Mouse (Mus musculus) splenic B cell, adult 2 months (primary cell): ENCODE measurements around the gene Gm3336.

Experiments used
- DNase-seq: peaks from one replicate; pipeline ENCODE4 v3.0.0-alpha.2; 2011; ENCODE audit warnings: low read depth, low spot score
- H3K27me3 ChIP-seq: 2 replicates; pipeline ENCODE4 v1.6.1; 2012; ENCODE audit warnings: mild to moderate bottlenecking, low read length, moderate library complexity, mixed read lengths; ENCODE audit not compliant: control insufficient read depth, poor library complexity, insufficient read depth, severe bottlenecking
- H3K36me3 ChIP-seq: 2 replicates; pipeline ENCODE4 v1.6.1; 2012; ENCODE audit warnings: mild to moderate bottlenecking, low read length, moderate library complexity, mixed read lengths; ENCODE audit not compliant: control insufficient read depth, poor library complexity, insufficient read depth, severe bottlenecking

Gene Gm3336

DNA sequence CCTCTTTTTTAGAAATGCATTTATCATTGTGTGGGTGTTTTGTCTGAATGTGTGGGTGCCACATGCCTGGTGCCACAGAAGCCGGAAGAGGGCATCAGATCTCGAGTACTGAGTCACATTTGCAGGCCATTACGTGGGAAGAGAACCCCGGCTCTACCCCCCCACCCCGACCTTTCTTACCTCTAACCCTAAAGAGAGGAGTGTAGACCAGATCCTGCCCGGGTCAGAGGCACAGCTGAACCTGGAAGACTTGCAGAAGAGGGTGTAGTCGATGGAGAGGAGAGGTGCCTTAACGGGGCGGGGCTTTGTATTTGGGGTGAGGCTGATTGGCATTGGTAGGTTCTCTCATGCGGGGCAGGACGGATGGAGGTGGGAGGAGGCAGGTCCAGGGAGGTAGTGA is 26.5 kb downstream of the Gm3336 start:
- peak; percentile 57 for DNase-seq
- H3K27me3 ChIP-seq: no peaks in the 10 kb centered on the region
- H3K36me3 ChIP-seq: no peaks in the 10 kb centered on the region; the same call in 1 of the 2 replicates

DNA sequence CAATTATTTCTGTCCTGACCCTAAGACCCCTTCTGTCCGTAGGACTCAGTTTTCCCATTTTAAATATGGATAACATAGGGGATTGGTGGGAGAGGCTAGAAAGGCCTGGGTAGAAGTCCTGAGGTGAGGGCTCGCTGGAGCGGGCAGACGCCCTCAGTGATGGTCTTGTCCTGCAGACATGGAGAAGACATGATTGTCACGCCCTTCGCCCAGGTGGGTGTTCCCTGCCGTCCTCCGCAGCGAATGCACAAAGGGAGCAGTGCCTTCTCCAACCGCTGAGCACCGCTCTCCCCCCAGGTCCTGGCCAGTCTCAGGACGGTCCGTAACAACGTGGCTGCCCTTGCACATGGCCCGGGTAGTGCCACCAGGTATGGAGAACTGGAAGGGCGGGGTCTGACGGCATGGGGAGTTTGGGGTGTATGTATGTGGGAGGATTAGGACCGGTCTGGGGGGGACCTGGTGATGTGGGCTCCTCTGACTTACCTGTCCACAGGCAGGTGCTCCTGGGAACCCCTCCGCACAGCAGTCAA is 27.4 kb downstream of the Gm3336 start:
- DNase-seq: no peak
- no peaks in the 10 kb centered on the region for H3K27me3 ChIP-seq

DNA sequence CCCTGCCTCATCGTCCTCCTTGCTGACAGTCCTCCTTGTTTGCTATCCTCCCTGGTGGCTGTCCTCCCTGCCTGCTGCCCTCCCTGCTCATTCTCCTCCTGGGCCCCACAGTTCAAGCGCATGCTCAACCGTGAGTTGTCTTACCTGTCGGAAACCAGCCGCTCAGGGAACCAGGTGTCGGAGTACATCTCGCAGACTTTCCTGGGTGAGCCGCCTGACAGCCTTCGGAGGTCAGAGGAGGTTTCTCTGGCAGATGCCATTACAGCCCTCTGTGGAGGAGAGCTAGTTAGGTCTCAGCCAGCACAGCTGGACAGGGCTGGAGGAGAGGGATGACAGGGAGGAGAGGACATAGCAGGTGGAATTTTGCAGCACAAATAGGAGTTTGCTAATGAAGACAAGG is 28.3 kb downstream of the Gm3336 start:
- DNase-seq: no peak
- H3K27me3 ChIP-seq: no peaks in the 10 kb centered on the region
- no peaks in the 10 kb centered on the region; the same call in 1 of the 2 replicates for H3K36me3 ChIP-seq

More for the DNA sequence above, 27.4 kb downstream of the Gm3336 start:
- H3K36me3 ChIP-seq: no peaks in the 10 kb centered on the region; the same call in 1 of the 2 replicates

DNA sequence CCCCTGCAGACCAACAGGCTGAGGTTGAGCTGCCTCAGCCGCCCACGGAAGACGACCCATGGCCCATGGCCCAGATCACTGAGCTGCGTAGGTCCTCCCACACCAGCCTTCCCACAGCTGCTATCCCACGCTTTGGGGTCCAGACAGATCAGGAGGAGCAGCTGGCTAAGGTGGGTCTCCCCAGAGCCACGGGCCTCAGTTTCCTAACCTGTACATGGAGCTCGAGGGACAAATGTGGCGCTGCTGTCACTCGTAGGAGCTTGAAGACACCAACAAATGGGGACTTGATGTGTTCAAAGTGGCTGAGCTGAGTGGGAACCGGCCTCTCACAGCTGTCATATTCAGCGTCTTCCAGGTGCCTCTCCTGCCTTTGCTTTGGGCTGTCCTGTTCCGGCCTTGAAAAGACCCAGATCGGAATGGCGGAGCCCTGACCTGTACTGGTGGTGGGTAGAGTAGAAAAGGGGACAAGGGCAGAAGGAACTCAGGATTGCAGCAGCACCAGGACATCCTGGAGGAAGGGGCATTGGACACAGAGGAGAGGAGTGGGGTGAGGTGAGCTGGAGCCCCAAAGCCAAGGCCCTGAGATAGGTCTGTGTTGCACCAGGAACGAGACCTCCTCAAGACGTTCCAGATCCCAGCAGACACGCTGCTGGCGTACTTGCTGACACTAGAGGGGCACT is 29.0 kb downstream of the Gm3336 start:
- Histone ChIP-seq H3K36me3 (no peaks in the 10 kb centered on the region; the same call in 1 of the 2 replicates), H3K27me3 (no peaks in the 10 kb centered on the region)
- no peak for DNase-seq

DNA sequence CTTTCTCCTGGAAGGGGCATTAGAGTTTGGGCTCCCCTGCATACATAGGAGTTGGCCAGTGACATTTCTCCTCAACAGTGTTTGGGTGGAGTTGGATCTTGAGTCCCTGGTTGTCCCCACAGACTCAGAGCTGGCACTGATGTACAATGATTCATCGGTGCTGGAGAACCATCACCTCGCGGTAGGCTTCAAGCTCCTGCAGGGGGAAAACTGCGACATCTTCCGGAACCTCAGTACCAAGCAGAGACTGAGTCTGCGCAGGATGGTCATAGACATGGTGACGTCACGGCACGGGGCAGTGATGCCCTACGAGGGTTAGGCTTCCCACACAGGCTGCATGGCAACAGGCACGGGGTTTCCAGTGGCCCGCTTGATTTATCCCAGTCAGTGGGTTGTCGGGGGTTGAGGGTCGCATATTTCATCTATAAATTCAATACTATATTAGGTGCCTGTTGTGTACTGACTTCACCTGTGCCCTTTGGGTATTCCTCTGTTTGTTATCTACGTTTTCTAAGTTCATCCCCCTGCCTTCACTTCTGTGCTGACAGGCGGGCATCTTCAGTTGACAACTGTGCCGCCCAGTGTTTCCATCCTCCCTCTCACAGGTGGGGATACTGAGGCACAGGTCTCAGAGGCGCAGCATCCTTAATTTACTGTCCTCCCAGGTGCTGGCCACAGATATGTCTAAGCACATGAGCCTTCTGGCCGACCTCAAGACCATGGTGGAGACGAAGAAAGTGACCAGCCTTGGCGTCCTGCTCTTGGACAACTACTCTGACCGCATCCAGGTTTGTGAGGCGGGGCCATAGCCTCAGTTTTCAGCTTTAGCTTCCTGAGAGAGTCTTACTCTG is 30.1 kb downstream of the Gm3336 start:
- no peaks in the 10 kb centered on the region; the same call in 1 of the 2 replicates for H3K36me3 ChIP-seq
- H3K27me3 ChIP-seq: no peaks in the 10 kb centered on the region
- no peak for DNase-seq

GRCm38 (mm10) chr8:70749097-70749674 is 30.8 kb downstream of the Gm3336 start:
- no peaks in the 10 kb centered on the region for H3K27me3 ChIP-seq
- no peak for DNase-seq
- no peaks in the 10 kb centered on the region for H3K36me3 ChIP-seq

DNA sequence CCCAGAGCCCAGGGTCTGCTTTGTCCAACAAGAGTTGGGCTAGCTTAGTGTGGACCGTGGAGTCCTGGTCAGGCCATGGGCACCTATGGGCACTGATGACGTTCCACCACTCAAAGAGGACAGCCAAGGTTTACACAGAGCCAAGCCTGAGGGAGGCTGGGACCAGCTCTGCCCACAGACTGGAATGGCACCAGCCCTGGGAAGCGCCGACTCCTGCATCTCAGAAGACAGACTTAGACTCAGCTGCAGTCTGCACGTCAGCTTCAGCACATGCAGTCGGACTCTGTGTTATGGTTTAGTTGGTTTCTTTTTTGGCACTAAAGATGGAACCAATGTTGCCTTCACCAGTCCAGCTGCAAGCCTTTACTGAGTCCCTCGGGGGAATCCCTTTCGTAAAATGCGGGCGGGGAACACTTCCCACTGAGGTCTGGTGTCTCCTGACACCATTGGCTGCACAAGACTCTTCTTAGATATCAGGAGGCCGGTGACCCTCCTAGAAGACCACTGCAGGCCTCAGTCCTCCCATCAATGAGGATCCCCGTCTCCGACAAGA is 31.9 kb downstream of the Gm3336 start:
- H3K27me3 ChIP-seq: no peaks in the 10 kb centered on the region
- no peak for DNase-seq
- no peaks in the 10 kb centered on the region for H3K36me3 ChIP-seq

GRCm38 (mm10) chr8:70752000-70752764 is 33.8 kb downstream of the Gm3336 start:
- peak; percentile 84 for DNase-seq
- no peaks in the 10 kb centered on the region; the same call in 1 of the 2 replicates for H3K36me3 ChIP-seq
- H3K27me3 ChIP-seq: no peaks in the 10 kb centered on the region

DNA sequence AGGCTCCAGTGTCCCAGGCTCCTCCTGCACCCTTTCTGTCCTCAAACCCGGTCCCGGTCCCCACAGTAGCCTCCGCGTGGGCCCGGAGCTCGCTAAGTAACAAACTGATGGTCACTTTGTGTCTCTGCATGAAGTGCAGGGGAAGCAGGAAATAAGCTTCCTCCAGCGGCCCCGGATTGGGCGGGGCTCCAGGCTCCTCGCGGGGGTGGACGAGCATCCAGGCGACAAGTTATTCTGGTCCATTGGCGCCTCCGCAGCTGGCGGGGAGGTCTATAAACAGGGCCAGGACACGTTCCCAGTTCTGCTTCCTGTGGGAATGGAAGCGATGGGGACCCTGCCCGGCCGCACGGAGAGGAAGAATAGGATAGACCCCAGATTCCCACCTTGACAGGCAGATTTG is 34.8 kb downstream of the Gm3336 start:
- Histone ChIP-seq H3K27me3 (no peaks in the 10 kb centered on the region), H3K36me3 (no peaks in the 10 kb centered on the region; the same call in none of the 2 replicates)
- DNase-seq: peak; percentile 69

DNA sequence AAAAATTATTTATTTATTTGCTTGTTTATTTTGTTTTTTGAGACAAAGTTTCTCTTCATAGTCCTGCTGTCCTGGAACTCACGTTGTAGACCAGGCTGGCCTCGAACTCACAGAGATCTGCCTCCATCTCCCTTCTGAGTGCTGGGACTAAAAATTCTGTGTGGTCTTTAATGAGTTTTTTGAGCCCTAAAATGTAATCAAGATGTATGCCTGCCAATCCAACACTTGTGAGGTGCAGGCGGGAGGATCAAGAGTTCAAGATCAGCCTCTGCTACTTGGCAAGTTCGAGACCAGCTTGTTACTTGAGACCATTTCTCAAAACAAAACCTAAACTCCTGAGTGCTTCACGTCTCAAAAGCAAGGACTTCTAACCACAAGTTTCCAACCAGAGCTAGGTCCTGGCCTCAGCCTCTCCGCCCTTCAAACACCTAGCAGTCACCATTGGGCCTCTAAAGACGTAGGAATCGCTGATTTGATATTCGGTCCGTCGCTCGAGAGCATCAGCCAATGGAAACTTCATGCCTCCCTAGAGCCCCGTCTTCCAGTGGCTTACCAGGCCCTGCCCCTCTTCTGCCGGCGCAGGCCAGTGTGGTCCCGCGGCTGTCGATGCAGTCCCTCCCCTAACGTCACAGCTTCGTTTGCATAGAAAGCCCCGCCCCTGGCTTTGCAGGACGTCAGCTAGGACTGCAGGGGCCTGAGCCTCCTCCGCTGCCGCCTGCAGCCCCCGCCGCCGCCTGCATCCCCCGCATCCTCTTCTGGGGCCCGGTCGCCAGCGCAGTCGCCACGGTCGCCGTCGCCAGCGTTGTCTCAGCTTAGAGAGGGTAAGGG is 35.9 kb downstream of the Gm3336 start, which contains the start of gene Rab3a:
Rab3a (plus strand) TSS at position 637 of the 828 bp plus-strand sequence.
- Histone ChIP-seq H3K27me3 (no peaks in the 10 kb centered on the region), H3K36me3 (no peaks in the 10 kb centered on the region; the same call in none of the 2 replicates)
- peak; percentile 98 for DNase-seq

DNA sequence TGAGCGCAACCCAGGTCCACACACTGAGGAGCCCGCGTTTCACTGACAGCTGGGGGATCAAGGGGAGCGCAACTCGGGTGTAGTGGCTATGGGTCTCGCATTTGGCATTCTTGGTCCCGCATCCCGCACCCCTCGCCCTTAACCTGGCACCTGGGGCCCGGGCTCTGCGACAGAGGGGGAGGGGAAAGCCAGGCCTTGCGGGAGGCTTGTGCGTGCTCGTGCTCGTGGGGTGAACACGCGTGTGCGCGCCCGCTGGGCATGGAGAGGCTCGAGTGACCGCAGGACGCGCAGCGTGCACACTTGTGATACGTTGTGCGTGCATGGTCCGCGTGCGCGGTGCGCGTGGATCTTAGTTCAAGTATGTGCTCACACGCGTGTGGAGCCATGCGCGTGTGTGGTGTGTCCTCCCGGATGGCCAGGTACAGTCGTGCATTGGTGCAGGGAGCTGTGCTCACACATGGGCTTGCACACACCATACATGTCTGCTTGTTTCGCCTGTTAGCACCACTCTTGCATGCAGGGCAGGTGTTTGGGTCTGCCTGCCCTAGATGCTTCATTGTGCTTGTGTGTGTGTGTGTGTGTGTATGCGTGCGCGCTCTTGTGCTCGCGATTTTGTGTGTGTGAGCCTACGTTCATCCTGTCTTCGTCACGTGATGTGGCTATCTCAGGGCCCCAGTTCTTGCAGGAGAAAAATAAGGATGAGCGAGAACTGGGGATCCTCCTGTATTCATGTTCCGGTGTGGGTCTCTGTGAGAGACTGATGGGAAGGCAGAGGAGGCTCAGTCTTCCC is 36.7 kb downstream of the Gm3336 start:
- no peaks in the 10 kb centered on the region for H3K27me3 ChIP-seq
- peak; percentile 53 for DNase-seq
- no peaks in the 10 kb centered on the region; the same call in none of the 2 replicates for H3K36me3 ChIP-seq

DNA sequence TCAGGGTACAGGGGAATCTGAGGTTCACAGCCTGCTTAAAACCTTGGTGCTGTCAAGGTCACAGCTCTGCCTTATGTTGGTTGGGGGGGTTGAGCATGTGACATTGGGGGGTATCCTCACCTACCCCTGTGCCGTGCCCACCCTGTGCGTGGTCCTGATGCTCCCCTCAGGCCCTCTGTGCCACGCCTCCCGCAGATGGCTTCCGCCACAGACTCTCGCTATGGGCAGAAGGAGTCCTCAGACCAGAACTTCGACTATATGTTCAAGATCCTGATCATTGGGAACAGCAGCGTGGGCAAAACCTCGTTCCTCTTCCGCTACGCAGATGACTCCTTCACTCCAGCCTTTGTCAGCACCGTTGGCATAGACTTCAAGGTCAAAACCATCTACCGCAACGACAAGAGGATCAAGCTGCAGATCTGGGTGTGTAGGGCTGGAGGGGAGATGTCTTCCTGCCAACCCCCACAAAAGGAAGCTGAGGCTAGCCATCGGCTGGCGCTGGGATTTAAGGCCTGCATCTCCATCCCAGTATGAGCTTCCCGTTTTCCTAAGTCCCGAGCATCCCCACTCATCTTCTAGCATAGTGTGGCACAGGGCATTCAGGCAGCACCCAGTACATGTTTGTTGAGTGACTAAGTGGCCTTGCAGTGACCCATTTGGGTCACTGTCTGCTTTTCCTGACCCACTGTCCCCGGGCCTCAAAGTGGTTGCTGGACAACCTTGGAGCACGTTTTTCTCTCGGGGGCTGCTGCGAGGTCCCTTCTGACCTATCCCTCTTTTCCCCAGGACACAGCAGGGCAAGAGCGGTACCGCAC is 37.5 kb downstream of the Gm3336 start:
- H3K27me3 ChIP-seq: no peaks in the 10 kb centered on the region
- no peak for DNase-seq
- no peaks in the 10 kb centered on the region; the same call in none of the 2 replicates for H3K36me3 ChIP-seq
